Mouse (Mus musculus): ENCODE measurements around the gene Rgsl1. TPM values are rescaled to one million over a fixed set of nuclear protein-coding genes. Genes with fewer than 3 reads are reported as not detected.

Rgsl1 gene
- polyA plus RNA-seq, 1 experiment = 0.36 TPM

GRCm38 (mm10) chr1:153766298-153766697 is 77.6 kb downstream of the Rgsl1 start:
- Histone ChIP-seq H3K27ac (ENCODE audit: insufficient read depth, low read depth, low read length) (no peak overlapping the region), H3K4me1 (ENCODE audit: control insufficient read depth, insufficient read depth, low read length) (peaks cover 22% of the 10 kb centered on the region), H3K4me3 (ENCODE audit: insufficient read depth, low read length) (no peak overlapping the region)
- TF ChIP-seq POLR2A (IDR thresholded peaks at IDR 0.05; ENCODE audit: borderline replicate concordance, low read depth, low read length) = no peak
- no peak for TF ChIP-seq CTCF (IDR thresholded peaks at IDR 0.05; ENCODE audit: low read depth, low read length)

- no peak for TF ChIP-seq CTCF (IDR thresholded peaks at IDR 0.05; ENCODE audit: low read depth, low read length)
- TF ChIP-seq POLR2A (IDR thresholded peaks at IDR 0.05; ENCODE audit: borderline replicate concordance, low read depth, low read length) = no peak
- Histone ChIP-seq H3K4me1 (ENCODE audit: control insufficient read depth, insufficient read depth, low read length) (peaks cover 22% of the 10 kb centered on the region), H3K27ac (ENCODE audit: insufficient read depth, low read depth, low read length) (no peak overlapping the region), H3K4me3 (ENCODE audit: insufficient read depth, low read length) (no peak overlapping the region)
These were observed 79.8 kb downstream of the Rgsl1 start for GRCm38 (mm10) chr1:153764136-153764535.

GRCm38 (mm10) chr1:153753725-153754464 is 90.0 kb downstream of the Rgsl1 start:
- no peak overlapping the region for H3K27ac ChIP-seq (ENCODE audit: insufficient read depth, low read depth, low read length)
- H3K4me1 ChIP-seq (ENCODE audit: control insufficient read depth, insufficient read depth, low read length) = peaks cover 33% of the 10 kb centered on the region
- TF ChIP-seq CTCF (IDR thresholded peaks at IDR 0.05; ENCODE audit: low read depth, low read length) (no peak), POLR2A (IDR thresholded peaks at IDR 0.05; ENCODE audit: borderline replicate concordance, low read depth, low read length) (no peak)
- H3K4me3 ChIP-seq (ENCODE audit: insufficient read depth, low read length) = 0 out of 2 replicates have a peak overlapping the region, but pooled peaks have one; percentile 5

- TF ChIP-seq POLR2A (IDR thresholded peaks at IDR 0.05; ENCODE audit: borderline replicate concordance, low read depth, low read length) (no peak), CTCF (IDR thresholded peaks at IDR 0.05; ENCODE audit: low read depth, low read length) (no peak)
- H3K4me1 ChIP-seq (ENCODE audit: control insufficient read depth, insufficient read depth, low read length) = peaks cover 41% of the 10 kb centered on the region
- peak overlapping the region; percentile 93 for H3K27ac ChIP-seq (ENCODE audit: insufficient read depth, low read depth, low read length)
- H3K4me3 ChIP-seq (ENCODE audit: insufficient read depth, low read length) = peak overlapping the region; percentile 85
These were observed 91.4 kb downstream of the Rgsl1 start for GRCm38 (mm10) chr1:153752521-153752920.

GRCm38 (mm10) chr1:153751763-153752301 is 92.1 kb downstream of the Rgsl1 start:
- TF ChIP-seq POLR2A (IDR thresholded peaks at IDR 0.05; ENCODE audit: borderline replicate concordance, low read depth, low read length) = no peak
- TF ChIP-seq CTCF (IDR thresholded peaks at IDR 0.05; ENCODE audit: low read depth, low read length) = no peak
- Histone ChIP-seq H3K4me3 (ENCODE audit: insufficient read depth, low read length) (peak overlapping the region; percentile 85), H3K4me1 (ENCODE audit: control insufficient read depth, insufficient read depth, low read length) (peaks cover 41% of the 10 kb centered on the region), H3K27ac (ENCODE audit: insufficient read depth, low read depth, low read length) (peak overlapping the region; percentile 93)

- TF ChIP-seq POLR2A (IDR thresholded peaks at IDR 0.05; ENCODE audit: borderline replicate concordance, low read depth, low read length) (no peak), CTCF (IDR thresholded peaks at IDR 0.05; ENCODE audit: low read depth, low read length) (no peak)
- Histone ChIP-seq H3K4me1 (ENCODE audit: control insufficient read depth, insufficient read depth, low read length) (peaks cover 35% of the 10 kb centered on the region), H3K4me3 (ENCODE audit: insufficient read depth, low read length) (peak overlapping the region; percentile 58), H3K27ac (ENCODE audit: insufficient read depth, low read depth, low read length) (no peak overlapping the region)
These were observed 93.9 kb downstream of the Rgsl1 start for GRCm38 (mm10) chr1:153750054-153750453.

- Histone ChIP-seq H3K4me1 (ENCODE audit: control insufficient read depth, insufficient read depth, low read length) (peaks cover 29% of the 10 kb centered on the region), H3K27ac (ENCODE audit: insufficient read depth, low read depth, low read length) (peak within 1 kb of the TSS; percentile 81), H3K4me3 (ENCODE audit: insufficient read depth, low read length) (peak within 1 kb of the TSS; percentile 58)
- TF ChIP-seq POLR2A (IDR thresholded peaks at IDR 0.05; ENCODE audit: borderline replicate concordance, low read depth, low read length) = no peak
- TF ChIP-seq CTCF (IDR thresholded peaks at IDR 0.05; ENCODE audit: low read depth, low read length) = peak; percentile 26
These were observed 94.6 kb downstream of the Rgsl1 start, which contains the start of gene Rnasel for GRCm38 (mm10) chr1:153749211-153749801. Rnasel (plus strand) TSS chr1:153749426.

- H3K27ac ChIP-seq (ENCODE audit: insufficient read depth, low read depth, low read length) = peak overlapping the region; percentile 81
- peaks cover 21% of the 10 kb centered on the region for H3K4me1 ChIP-seq (ENCODE audit: control insufficient read depth, insufficient read depth, low read length)
- TF ChIP-seq POLR2A (IDR thresholded peaks at IDR 0.05; ENCODE audit: borderline replicate concordance, low read depth, low read length) (no peak), CTCF (IDR thresholded peaks at IDR 0.05; ENCODE audit: low read depth, low read length) (no peak)
- H3K4me3 ChIP-seq (ENCODE audit: insufficient read depth, low read length) = peak overlapping the region; percentile 58
These were observed 95.4 kb downstream of the Rgsl1 start for GRCm38 (mm10) chr1:153748549-153748948.

GRCm38 (mm10) chr1:153747861-153748530 is 95.9 kb downstream of the Rgsl1 start:
- Histone ChIP-seq H3K4me3 (ENCODE audit: insufficient read depth, low read length) (peak overlapping the region; percentile 58), H3K27ac (ENCODE audit: insufficient read depth, low read depth, low read length) (peak overlapping the region; percentile 81)
- no peak for TF ChIP-seq POLR2A (IDR thresholded peaks at IDR 0.05; ENCODE audit: borderline replicate concordance, low read depth, low read length)
- TF ChIP-seq CTCF (IDR thresholded peaks at IDR 0.05; ENCODE audit: low read depth, low read length) = no peak

More at GRCm38 (mm10) chr1:153747861-153748530, 95.9 kb downstream of the Rgsl1 start:
- peaks cover 18% of the 10 kb centered on the region for H3K4me1 ChIP-seq (ENCODE audit: control insufficient read depth, insufficient read depth, low read length)

Measured in bone marrow macrophage, adult 2 months (primary cell).